Mouse (Mus musculus) small intestine, adult 2 months (tissue): ENCODE measurements around the gene Trex1.

Experiments
- CTCF ChIP-seq: fragments of 200-500 bp; IDR thresholded peaks from 2 replicates; pipeline ENCODE4 v1.5.1; 2012; ENCODE audit warnings: low read depth, mild to moderate bottlenecking, control low read depth, inconsistent platforms, low read length, moderate library complexity, mixed read lengths; ENCODE audit not compliant: insufficient replicate concordance, insufficient read length; ENCODE audit errors: extremely low read depth
- POLR2A ChIP-seq: fragments of 200-500 bp; IDR thresholded peaks from 2 replicates; pipeline ENCODE4 v1.6.1; 2012; ENCODE audit warnings: low read depth, mild to moderate bottlenecking, control low read depth, inconsistent platforms, low read length, moderate library complexity

GRCm38 (mm10) chr9:109092799-109093198 lies 33.3 kb upstream of the Trex1 start:
- TF ChIP-seq CTCF (no peak), POLR2A (no peak)
